8 mouse cellular contexts compared by ENCODE assay signal in the genomic region with DNA sequence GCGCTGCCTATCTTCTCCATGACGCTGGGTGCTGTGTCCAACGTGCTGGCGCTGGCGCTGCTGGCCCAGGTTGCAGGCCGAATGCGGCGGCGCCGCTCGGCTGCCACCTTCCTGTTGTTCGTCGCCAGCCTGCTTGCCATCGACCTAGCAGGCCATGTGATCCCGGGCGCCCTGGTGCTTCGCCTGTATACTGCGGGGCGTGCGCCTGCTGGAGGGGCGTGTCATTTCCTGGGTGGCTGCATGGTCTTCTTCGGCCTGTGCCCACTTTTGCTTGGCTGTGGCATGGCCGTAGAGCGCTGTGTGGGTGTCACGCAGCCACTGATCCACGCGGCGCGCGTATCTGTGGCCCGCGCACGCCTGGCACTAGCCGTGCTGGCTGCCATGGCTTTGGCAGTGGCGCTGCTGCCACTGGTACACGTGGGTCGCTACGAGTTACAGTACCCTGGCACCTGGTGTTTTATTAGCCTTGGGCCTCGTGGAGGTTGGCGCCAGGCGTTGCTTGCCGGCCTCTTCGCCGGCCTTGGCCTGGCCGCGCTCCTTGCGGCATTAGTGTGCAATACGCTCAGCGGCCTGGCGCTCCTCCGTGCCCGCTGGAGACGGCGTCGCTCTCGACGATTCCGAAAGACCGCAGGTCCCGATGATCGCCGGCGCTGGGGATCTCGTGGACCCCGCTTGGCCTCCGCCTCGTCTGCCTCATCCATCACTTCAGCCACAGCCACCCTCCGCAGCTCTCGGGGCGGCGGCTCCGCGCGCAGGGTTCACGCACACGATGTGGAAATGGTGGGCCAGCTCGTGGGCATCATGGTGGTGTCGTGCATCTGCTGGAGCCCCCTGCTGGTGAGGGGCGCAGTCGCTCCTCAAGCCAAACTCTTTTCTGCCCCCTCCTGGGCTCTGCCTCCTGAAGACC. TPM values are rescaled to one million over a fixed set of nuclear protein-coding genes. Genes with fewer than 3 reads are reported as not detected.
DNase-seq lines count a peak whose midpoint lies in the region; ATAC-seq and TF ChIP-seq lines count a peak whose summit lies in the region.

No protein-coding gene starts in this region.

- ATAC-seq in granulocyte monocyte progenitor cell, adult 5-6 weeks (replicated peaks; ENCODE audit: poor library complexity, severe bottlenecking), result peak; percentile 62
- ATAC-seq in inflammation-experienced regulatory T-cells, adult 6 months, result no peak

- H3K4me3 ChIP-seq in C2C12 (ENCODE audit: insufficient read depth, poor library complexity, severe bottlenecking), result no peak overlapping the region

- H3K27me3 ChIP-seq in C2C12 (ENCODE audit: control insufficient read depth, insufficient read depth, insufficient read length), result no peaks in the 10 kb centered on the region

- H3ac ChIP-seq in C2C12 (ENCODE audit: control insufficient read depth, insufficient read length, low read depth), result no peak overlapping the region

- DNase-seq in Muller cell, postnatal 12 days (ENCODE audit: inconsistent ontology term), result peak; percentile 64
- peak; percentile 57 to 80 for DNase-seq in cerebellum, postnatal 4 days (ENCODE audit: low spot score in 2 of 2)
- peak; percentile 85 for DNase-seq in kidney, postnatal 10 days
- DNase-seq in lung, postnatal 10 days, result peak; percentile 88
- peak; percentile 86 to 88 for DNase-seq in right cerebral cortex, postnatal 10 days (ENCODE audit: low spot score in 2 of 2)

- no peaks in the 10 kb centered on the region for H3K79me3 ChIP-seq in C2C12 (ENCODE audit: low read depth)

- peak; percentile 39 for TF ChIP-seq CTCF in C2C12 (IDR thresholded peaks at IDR 0.05; ENCODE audit: control insufficient read depth, insufficient read depth, insufficient read length)

- H3K36me3 ChIP-seq in C2C12 (ENCODE audit: control insufficient read depth, insufficient read depth), result peaks cover 8% of the 10 kb centered on the region

- H3K79me2 ChIP-seq in C2C12 (ENCODE audit: control insufficient read depth, insufficient read depth), result no peaks in the 10 kb centered on the region

TF ChIP-seq in C2C12, 6 proteins besides CTCF, POLR2A, EP300 and RAD21:
- TF ChIP-seq USF1 (IDR thresholded peaks at IDR 0.05; ENCODE audit: low read depth), result no peak
- no peak for TF ChIP-seq FOSL1 (IDR thresholded peaks at IDR 0.05; ENCODE audit: insufficient read depth, low read length, poor library complexity, severe bottlenecking)
- no peak for TF ChIP-seq CEBPB (IDR thresholded peaks at IDR 0.05; ENCODE audit: low read depth)
- TF ChIP-seq MYOD1 (IDR thresholded peaks at IDR 0.05; ENCODE audit: control insufficient read depth, insufficient read length, low read depth), result no peak
- TF ChIP-seq MAX (IDR thresholded peaks at IDR 0.05), result no peak
- no peak for TF ChIP-seq MYOG (IDR thresholded peaks at IDR 0.05; ENCODE audit: control insufficient read depth, extremely low read depth, insufficient read length)

RNA-seq across cellular contexts. Expression of a gene that starts 1.8 kb away (rescaled TPM):
- polyA plus RNA-seq in C2C12 (2012; fragmentation: generic; extraction: Trizol), result 0.56 TPM
- not detected in 2 replicates for total RNA-seq in granulocyte monocyte progenitor cell, adult 5-6 weeks (2014; fragmentation: Nextera tagmentation)
- total RNA-seq in granulocyte monocyte progenitor cell, adult 5-6 weeks (2017), result 0.46 and 0.78 TPM in 2 replicates
- polyA plus RNA-seq in inflammation-experienced regulatory T-cells, adult 6 months (2017; shearing (Covaris generic)), result 1 to 10 TPM in 2 of 3 experiments, under 1 TPM in 1; 0.60 to 1.2 (median 1.1) TPM

RNA-seq across cellular contexts. Expression of a gene that starts 15.8 kb away (rescaled TPM):
- polyA plus RNA-seq in C2C12 (2012; fragmentation: generic; extraction: Trizol), result 81.8 TPM
- total RNA-seq in granulocyte monocyte progenitor cell, adult 5-6 weeks (2014; fragmentation: Nextera tagmentation), result 26.7 and 35.0 TPM in 2 replicates
- total RNA-seq in granulocyte monocyte progenitor cell, adult 5-6 weeks (2017), result 19.0 and 19.3 TPM in 2 replicates
- polyA plus RNA-seq in inflammation-experienced regulatory T-cells, adult 6 months (2017; shearing (Covaris generic)), result 10 to 100 TPM; 14.4 to 18.1 (median 14.7) TPM

RNA-seq across cellular contexts. Expression of a gene that starts 30.7 kb away (rescaled TPM):
- 26.6 TPM for polyA plus RNA-seq in C2C12 (2012; fragmentation: generic; extraction: Trizol)
- total RNA-seq in granulocyte monocyte progenitor cell, adult 5-6 weeks (2014; fragmentation: Nextera tagmentation), result 40.0 and 66.0 TPM in 2 replicates
- total RNA-seq in granulocyte monocyte progenitor cell, adult 5-6 weeks (2017), result 54.5 and 65.6 TPM in 2 replicates
- polyA plus RNA-seq in inflammation-experienced regulatory T-cells, adult 6 months (2017; shearing (Covaris generic)), result 10 to 100 TPM; 20.3 to 27.7 (median 24.6) TPM

RNA-seq across cellular contexts. Expression of a gene that starts 46.7 kb away (rescaled TPM):
- polyA plus RNA-seq in C2C12 (2012; fragmentation: generic; extraction: Trizol), result 271 TPM
- 115 and 123 TPM in 2 replicates for total RNA-seq in granulocyte monocyte progenitor cell, adult 5-6 weeks (2014; fragmentation: Nextera tagmentation)
- total RNA-seq in granulocyte monocyte progenitor cell, adult 5-6 weeks (2017), result 123 and 124 TPM in 2 replicates
- polyA plus RNA-seq in inflammation-experienced regulatory T-cells, adult 6 months (2017; shearing (Covaris generic)), result 100 to 1,000 TPM; 166 to 211 (median 167) TPM
